Mouse (Mus musculus): ENCODE measurements around the gene Gm21783.
"Not testable (repeated sequence)": the region's sequence is repeated elsewhere in the genome, so short reads cannot be mapped to it uniquely, and the experiment has no call there.

Gene Gm21783

DNA sequence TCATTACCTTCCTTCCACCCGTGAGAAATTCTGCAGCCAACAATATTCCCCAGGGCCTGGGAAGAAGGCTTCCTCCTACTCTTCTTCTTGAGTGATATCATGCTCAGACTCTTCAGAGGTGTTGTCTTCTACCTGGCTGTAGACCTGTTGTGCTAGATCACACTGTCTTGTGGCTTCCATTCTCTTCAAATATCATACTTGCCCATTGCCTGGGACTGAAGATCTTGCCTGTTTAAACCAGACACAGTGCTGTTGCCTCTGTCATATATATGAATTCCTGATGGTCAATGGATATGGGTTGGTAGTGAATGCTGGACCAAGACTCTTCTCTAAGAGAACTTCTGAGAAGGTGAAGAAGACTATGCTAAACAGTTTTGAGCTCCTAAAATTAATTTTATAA lies at the start of gene Gm21783:
Gm21783 (minus strand) TSS at position 101 of the 400 bp plus-strand sequence.
- not testable (repeated sequence) for DNase-seq

All from kidney, postnatal 4 days (tissue).